In genomic region chr1:126755682-126756081, GRCm38 (mm10) we compare ENCODE assay signal across 23 mouse cellular contexts.
DNase-seq lines count a peak whose midpoint lies in the region; ATAC-seq and TF ChIP-seq lines count a peak whose summit lies in the region.
"Had no signal": no experiment of that assay in that cellular context is flagged by ENCODE, and none has a peak within 500 bp of the region (broad histone marks: within the 10 kb centered on the region; RNA-seq: fewer than 3 reads in every experiment).

No protein-coding gene starts in this region.

- peaks cover 22% of the 10 kb centered on the region for H3K27me3 ChIP-seq in midbrain, embryonic 10.5 days (ENCODE audit: low read depth, poor library complexity, severe bottlenecking)
- 0 out of 2 replicates have a peak, but pooled peaks cover 2% of the 10 kb centered on the region for H3K27me3 ChIP-seq in midbrain, embryonic 13.5 days
- no peaks in the 10 kb centered on the region for H3K27me3 ChIP-seq in small intestine, adult 2 months (ENCODE audit: control insufficient read depth, insufficient read depth, low read length)
- H3K27me3 ChIP-seq: embryonic facial prominence, embryonic 13.5 days; forebrain, embryonic 13.5 days; hindbrain, embryonic 12.5 days had no signal

- no peak for TF ChIP-seq CTCF in small intestine, adult 2 months (IDR thresholded peaks at IDR 0.05; ENCODE audit: extremely low read depth, insufficient read length, insufficient replicate concordance, low read depth, low read length)

- H3K36me3 ChIP-seq in midbrain, embryonic 10.5 days = no peaks in the 10 kb centered on the region
- H3K36me3 ChIP-seq in midbrain, embryonic 13.5 days = no peaks in the 10 kb centered on the region
- H3K36me3 ChIP-seq in small intestine, adult 2 months (ENCODE audit: control insufficient read depth, insufficient read depth, low read length) = no peaks in the 10 kb centered on the region
- H3K36me3 ChIP-seq: embryonic facial prominence, embryonic 13.5 days; hindbrain, embryonic 12.5 days had no signal

- WGBS in midbrain, embryonic 10.5 days = 83% methylated on average over 5 of the region's 5 CpGs
- 88% methylated on average over 5 of the region's 5 CpGs for WGBS in midbrain, embryonic 13.5 days
- WGBS in small intestine, adult 2 months = 45% methylated on average over 5 of the region's 5 CpGs

- ATAC-seq in midbrain, embryonic 13.5 days = no peak
- ATAC-seq: CD4-positive, CD25-positive, alpha-beta regulatory T cell, adult 4 months; forebrain, embryonic 13.5 days; midbrain, embryonic 16.5 days had no signal

- no peaks in the 10 kb centered on the region for H3K9me3 ChIP-seq in midbrain, embryonic 10.5 days (replicated peaks)
- no peaks in the 10 kb centered on the region for H3K9me3 ChIP-seq in midbrain, embryonic 13.5 days
- H3K9me3 ChIP-seq: embryonic facial prominence, embryonic 13.5 days; forebrain, embryonic 13.5 days; hindbrain, embryonic 12.5 days had no signal

- peak; percentile 35 for DNase-seq in adrenal gland, postnatal 10 days
- DNase-seq in adrenal gland, postnatal 4 days (ENCODE audit: low spot score in 2 of 2) = no peak
- DNase-seq in midbrain, embryonic 10.5 days (ENCODE audit: low spot score) = no peak
- peak; percentile 6 for DNase-seq in brain, adult 2 months (ENCODE audit: low read depth, low spot score)
- DNase-seq in spleen, postnatal 36 days (ENCODE audit: low spot score in 2 of 2) = no peak
- DNase-seq in neural tube, embryonic 10.5 days (ENCODE audit: extremely low spot score, low spot score) = no peak
- DNase-seq: cerebellum, adult 18-20 months; cerebellum, postnatal 36 days; embryo, embryonic 11 days; kidney, adult 18-20 months; kidney, postnatal 4 days; layer of hippocampus, adult 9-11 months; lung, postnatal 4 days had no signal

- H3K4me3 ChIP-seq in midbrain, embryonic 10.5 days = no peak overlapping the region
- H3K4me3 ChIP-seq in midbrain, embryonic 13.5 days (replicated peaks) = no peak overlapping the region
- no peak overlapping the region for H3K4me3 ChIP-seq in small intestine, adult 2 months (ENCODE audit: low read depth, low read length)
- H3K4me3 ChIP-seq: embryonic facial prominence, embryonic 13.5 days; erythroblast, embryonic 14.5 days; forebrain, embryonic 13.5 days; hindbrain, embryonic 12.5 days; myocyte had no signal

- H3K4me2 ChIP-seq in midbrain, embryonic 13.5 days (replicated peaks) = no peak overlapping the region
- H3K4me2 ChIP-seq: embryonic facial prominence, embryonic 13.5 days; forebrain, embryonic 13.5 days; heart, embryonic 11.5 days; hindbrain, embryonic 12.5 days had no signal

- no peak overlapping the region for H3K9ac ChIP-seq in midbrain, embryonic 13.5 days (replicated peaks)
- H3K9ac ChIP-seq: embryonic facial prominence, embryonic 13.5 days; forebrain, embryonic 13.5 days; hindbrain, embryonic 12.5 days had no signal

- no peak for TF ChIP-seq POLR2A in small intestine, adult 2 months (IDR thresholded peaks at IDR 0.05; ENCODE audit: low read depth, low read length)

- peak overlapping the region; percentile 33; the same call in 1 of the 2 replicates for H3K27ac ChIP-seq in midbrain, embryonic 10.5 days (replicated peaks)
- H3K27ac ChIP-seq in midbrain, embryonic 13.5 days = no peak overlapping the region
- H3K27ac ChIP-seq in small intestine, adult 2 months (ENCODE audit: insufficient read depth, low read depth, low read length) = peak overlapping the region; percentile 75
- H3K27ac ChIP-seq: embryonic facial prominence, embryonic 13.5 days; forebrain, embryonic 13.5 days; hindbrain, embryonic 12.5 days had no signal

- H3K4me1 ChIP-seq in midbrain, embryonic 10.5 days = peaks cover 39% of the 10 kb centered on the region
- H3K4me1 ChIP-seq in midbrain, embryonic 13.5 days (replicated peaks) = peaks cover 24% of the 10 kb centered on the region
- peaks cover 7% of the 10 kb centered on the region; the same call in 1 of the 2 replicates for H3K4me1 ChIP-seq in small intestine, adult 2 months (ENCODE audit: control insufficient read depth, insufficient read depth, insufficient read length, low read length)
- H3K4me1 ChIP-seq: embryonic facial prominence, embryonic 13.5 days had no signal

Comparison
In these comparisons a context has a peak if more than half of its experiments do, and no peak if none do; other contexts are left out.
1. DNase-seq: peak in adrenal gland, postnatal 10 days (single experiment) and brain, adult 2 months (single experiment); none in adrenal gland, postnatal 4 days (0 of 2), midbrain, embryonic 10.5 days (single experiment), spleen, postnatal 36 days (0 of 2) and neural tube, embryonic 10.5 days (single experiment).